Comparison of ENCODE assay signal across 25 mouse cellular contexts in genomic region chrX:52101445-52101844, GRCm38 (mm10).
DNase-seq lines count a peak whose midpoint lies in the region; ATAC-seq and TF ChIP-seq lines count a peak whose summit lies in the region.
"Had no signal": no experiment of that assay in that cellular context is flagged by ENCODE, and none has a peak within 500 bp of the region (broad histone marks: within the 10 kb centered on the region; RNA-seq: fewer than 3 reads in every experiment).

No protein-coding gene starts in this region.

- 33% methylated on average over 6 of the region's 6 CpGs for WGBS in liver, adult 2 months
- WGBS in liver, postnatal 0 days (ENCODE audit: insufficient replicate concordance): 48% methylated on average over 6 of the region's 6 CpGs
- WGBS in hindbrain, embryonic 12.5 days: 84% methylated on average over 6 of the region's 6 CpGs

- TF ChIP-seq CTCF in liver, adult 2 months (IDR thresholded peaks at IDR 0.05; ENCODE audit: low read depth, low read length): no peak
- TF ChIP-seq CTCF in liver, postnatal 0 days (IDR thresholded peaks at IDR 0.05; ENCODE audit: low read depth): no peak

- no peak overlapping the region for H3K4me3 ChIP-seq in liver, adult 2 months (ENCODE audit: insufficient read depth, low read depth, low read length)
- no peak overlapping the region for H3K4me3 ChIP-seq in liver, postnatal 0 days (ENCODE audit: low read depth, low read length)
- no peak overlapping the region for H3K4me3 ChIP-seq in hindbrain, embryonic 12.5 days
- H3K4me3 ChIP-seq: erythroblast, embryonic 14.5 days; hindbrain, embryonic 15.5 days; intestine, embryonic 15.5 days; limb, embryonic 12.5 days; lung, embryonic 15.5 days; midbrain, embryonic 13.5 days; neural tube, embryonic 13.5 days had no signal

- TF ChIP-seq POLR2A in liver, adult 2 months (IDR thresholded peaks at IDR 0.05; ENCODE audit: extremely low read depth, insufficient read depth, low read length): no peak

- no peaks in the 10 kb centered on the region for H3K9me3 ChIP-seq in liver, postnatal 0 days (ENCODE audit: low read length)
- H3K9me3 ChIP-seq in hindbrain, embryonic 12.5 days (replicated peaks): no peaks in the 10 kb centered on the region
- H3K9me3 ChIP-seq: hindbrain, embryonic 15.5 days; intestine, embryonic 15.5 days; limb, embryonic 12.5 days; lung, embryonic 15.5 days; midbrain, embryonic 13.5 days; neural tube, embryonic 13.5 days had no signal

- H3K9ac ChIP-seq in liver, adult 2 months (ENCODE audit: low read depth, low read length): no peak overlapping the region
- H3K9ac ChIP-seq in liver, postnatal 0 days (replicated peaks): no peak overlapping the region
- no peak overlapping the region for H3K9ac ChIP-seq in hindbrain, embryonic 12.5 days
- H3K9ac ChIP-seq: hindbrain, embryonic 15.5 days; intestine, embryonic 15.5 days; limb, embryonic 12.5 days; lung, embryonic 15.5 days; midbrain, embryonic 13.5 days; neural tube, embryonic 13.5 days had no signal

- no peak overlapping the region for H3K27ac ChIP-seq in liver, adult 2 months (replicated peaks; ENCODE audit: insufficient read depth, low read depth, low read length)
- no peak overlapping the region; the same call in 1 of the 2 replicates for H3K27ac ChIP-seq in liver, postnatal 0 days (ENCODE audit: low read depth)
- H3K27ac ChIP-seq in hindbrain, embryonic 12.5 days: no peak overlapping the region
- H3K27ac ChIP-seq: hindbrain, embryonic 15.5 days; intestine, embryonic 15.5 days; limb, embryonic 12.5 days; lung, embryonic 15.5 days; macrophage; midbrain, embryonic 13.5 days; neural tube, embryonic 13.5 days had no signal

- peak; percentile 83 for TF ChIP-seq EP300 in liver, postnatal 0 days (IDR thresholded peaks at IDR 0.05; ENCODE audit: low read depth)

- H3K36me3 ChIP-seq in liver, adult 2 months (ENCODE audit: control insufficient read depth, insufficient read depth, low read length): no peaks in the 10 kb centered on the region; the same call in 1 of the 2 replicates
- H3K36me3 ChIP-seq in liver, postnatal 0 days (replicated peaks; ENCODE audit: insufficient read depth, low read length): no peaks in the 10 kb centered on the region
- H3K36me3 ChIP-seq in hindbrain, embryonic 12.5 days: no peaks in the 10 kb centered on the region
- H3K36me3 ChIP-seq: hindbrain, embryonic 15.5 days; intestine, embryonic 15.5 days; limb, embryonic 12.5 days; lung, embryonic 15.5 days; midbrain, embryonic 13.5 days; neural tube, embryonic 13.5 days had no signal

- no peaks in the 10 kb centered on the region for H3K27me3 ChIP-seq in liver, adult 2 months (ENCODE audit: control insufficient read depth, insufficient read depth, low read length)
- H3K27me3 ChIP-seq in liver, postnatal 0 days (ENCODE audit: insufficient read depth, low read length): no peaks in the 10 kb centered on the region
- no peaks in the 10 kb centered on the region for H3K27me3 ChIP-seq in hindbrain, embryonic 12.5 days
- H3K27me3 ChIP-seq: hindbrain, embryonic 15.5 days; intestine, embryonic 15.5 days; lung, embryonic 15.5 days; midbrain, embryonic 13.5 days; neural tube, embryonic 13.5 days had no signal

- peaks cover 3% of the 10 kb centered on the region; the same call in 1 of the 2 replicates for H3K79me2 ChIP-seq in liver, adult 2 months (ENCODE audit: control insufficient read depth, insufficient read depth, low read length)

- peak; percentile 72 for ATAC-seq in liver, postnatal 0 days
- no peak for ATAC-seq in hindbrain, embryonic 12.5 days (ENCODE audit: low FRiP score)
- ATAC-seq: activated CD4-positive, CD25-positive, alpha-beta regulatory T cell, adult 4 months; forebrain, embryonic 16.5 days; intestine, embryonic 15.5 days; midbrain, embryonic 13.5 days had no signal

- peak overlapping the region; percentile 13; the same call in 1 of the 2 replicates for H3K4me2 ChIP-seq in liver, postnatal 0 days (ENCODE audit: low read depth, low read length)
- H3K4me2 ChIP-seq in hindbrain, embryonic 12.5 days (replicated peaks): no peak overlapping the region
- H3K4me2 ChIP-seq: hindbrain, embryonic 15.5 days; intestine, embryonic 15.5 days; limb, embryonic 12.5 days; lung, embryonic 15.5 days; midbrain, embryonic 13.5 days; neural tube, embryonic 13.5 days had no signal

- H3K4me1 ChIP-seq in liver, adult 2 months (ENCODE audit: control insufficient read depth, insufficient read depth, low read length): no peaks in the 10 kb centered on the region
- H3K4me1 ChIP-seq in liver, postnatal 0 days (ENCODE audit: insufficient read depth): no peaks in the 10 kb centered on the region
- H3K4me1 ChIP-seq in hindbrain, embryonic 12.5 days: no peaks in the 10 kb centered on the region
- H3K4me1 ChIP-seq: hindbrain, embryonic 15.5 days; intestine, embryonic 15.5 days; limb, embryonic 12.5 days; lung, embryonic 15.5 days; midbrain, embryonic 13.5 days; neural tube, embryonic 13.5 days had no signal

- DNase-seq in 3T3-L1 (ENCODE audit: low read depth, low spot score): peak; percentile 21
- peak; percentile 35 for DNase-seq in MEL-GATA-1-ER (ENCODE audit: extremely low read depth, low read depth)
- peak; percentile 36 for DNase-seq in liver, adult 2 months (ENCODE audit: extremely low read depth, low read depth, low spot score)
- DNase-seq in liver, postnatal 0 days: no peak
- no peak for DNase-seq in right cerebral cortex, postnatal 4 days
- no peak for DNase-seq in cerebellum, adult 18-20 months
- DNase-seq: adrenal gland, postnatal 14 days; cerebellum, adult 2 months; gastrocnemius, postnatal 25 days; kidney, adult 9 months; kidney, postnatal 4 days; right cerebral cortex, adult 18-20 months; thymus, adult 18-20 months; thymus, postnatal 4 days had no signal

Comparison
In these comparisons a context has a peak if more than half of its experiments do, and no peak if none do; other contexts are left out.
1. DNase-seq: peak in 3T3-L1 (single experiment), MEL-GATA-1-ER (single experiment) and liver, adult 2 months (single experiment); none in liver, postnatal 0 days (single experiment), right cerebral cortex, postnatal 4 days (single experiment) and cerebellum, adult 18-20 months (0 of 2).